Mouse (Mus musculus) liver, postnatal 0 days (tissue): ENCODE measurements around the gene Them4.

ENCODE experiments used
- CTCF ChIP-seq: sonication (generic); IDR thresholded peaks from 2 replicates; pipeline ENCODE4 v1.5.1; 2016; ENCODE audit warnings: antibody characterized with exemption, low read depth
- EP300 ChIP-seq: IDR thresholded peaks from 2 replicates; pipeline ENCODE4 v1.6.1; 2016; ENCODE audit warnings: antibody characterized with exemption, low read depth, mild to moderate bottlenecking

DNA sequence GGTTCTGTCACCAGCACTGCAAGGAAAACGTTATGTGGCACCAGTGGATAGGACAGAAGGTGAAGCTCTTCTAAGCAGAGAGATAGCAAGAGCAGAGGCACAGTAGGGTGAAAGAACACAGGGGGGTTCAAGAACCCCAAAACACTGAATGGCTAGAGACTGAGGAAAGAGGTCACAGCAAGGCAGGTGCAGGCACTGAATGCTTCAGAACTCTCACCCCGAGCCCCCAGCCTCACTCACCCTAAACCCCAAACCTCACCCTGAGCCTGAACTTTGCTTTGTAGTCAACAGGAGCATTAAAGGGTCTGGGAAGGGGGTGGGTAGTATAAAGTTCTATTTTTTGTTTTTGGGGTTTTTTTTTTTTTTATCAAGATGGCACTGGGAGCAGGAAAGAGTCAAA lies 38.3 kb downstream of the Them4 start:
- no peak for TF ChIP-seq EP300
- no peak for TF ChIP-seq CTCF
